Mouse (Mus musculus) lung, embryonic 16.5 days (tissue): ENCODE data around the gene Pip4k2a. TPM values are rescaled to one million over a fixed set of nuclear protein-coding genes. Genes with fewer than 3 reads are reported as not detected.

Source experiments
- ATAC-seq: fragments of 200-750 bp; cut with Nextera tagmentation; 2 replicates; pipeline ENCODE4 v1.8.0; 2017; ENCODE audit warnings: low read depth, mild to moderate bottlenecking, moderate library complexity
- H3K27ac ChIP-seq: fragments of 300-500 bp; sonication (generic); 2 replicates; pipeline ENCODE4 v1.5.1; 2014; ENCODE audit warnings: mild to moderate bottlenecking, control low read depth, low read length
- H3K27me3 ChIP-seq: fragments of 300-500 bp; sonication (generic); 2 replicates; pipeline ENCODE4 v1.6.1; 2014; ENCODE audit warnings: low read depth, low read length, mixed read lengths; ENCODE audit not compliant: control insufficient read depth, insufficient read depth
- H3K36me3 ChIP-seq: fragments of 300-500 bp; sonication (generic); 2 replicates; pipeline ENCODE4 v1.6.1; 2014; ENCODE audit warnings: low read length; ENCODE audit not compliant: control insufficient read depth, insufficient read depth
- H3K4me1 ChIP-seq: fragments of 300-500 bp; sonication (generic); replicated peaks from 2 replicates; pipeline ENCODE4 v1.6.1; 2014; ENCODE audit warnings: low read length, mixed read lengths; ENCODE audit not compliant: control insufficient read depth, insufficient read depth
- H3K4me2 ChIP-seq: fragments of 300-500 bp; sonication (generic); 2 replicates; pipeline ENCODE4 v1.6.1; 2014; ENCODE audit warnings: low read depth, low read length, control low read depth
- H3K4me3 ChIP-seq: fragments of 300-500 bp; sonication (generic); 2 replicates; pipeline ENCODE4 v1.5.1; 2014; ENCODE audit warnings: mild to moderate bottlenecking, low read length, control low read depth
- H3K9ac ChIP-seq: fragments of 300-500 bp; sonication (generic); 2 replicates; pipeline ENCODE4 v1.6.1; 2014; ENCODE audit warnings: low read length, control low read depth
- H3K9me3 ChIP-seq: fragments of 300-500 bp; sonication (generic); 2 replicates; pipeline ENCODE4 v1.6.1; 2016; ENCODE audit warnings: low read length; ENCODE audit not compliant: control insufficient read depth
- WGBS: fragments of 180-500 bp; shearing (Covaris S2); extraction: QIAGEN DNeasy Blood & Tissue Kit; methylation state at CpG from one replicate; pipeline ENCODE4 v1.1.7; 2014; 5-methylcytosine and 5-hydroxymethylcytosine counted together
- polyA plus RNA-seq: library from polyadenylated mRNA; unstranded; fragments of >200 nt; fragmentation: Nextera tagmentation; extraction: Ambion mirVana; gene quantifications from 2 replicates; pipeline ENCODE4 v1.2.1, GENCODE M21; 2015

Pip4k2a gene
- polyA plus RNA-seq, 1 experiment from 2014 or later, result 7.4 TPM

GRCm38 (mm10) chr2:18970461-18970860 lies 27.5 kb downstream of the Pip4k2a start:
- Histone ChIP-seq H3K27ac (no peak overlapping the region), H3K36me3 (no peaks in the 10 kb centered on the region), H3K4me2 (no peak overlapping the region), H3K4me3 (no peak overlapping the region), H3K4me1 (peaks cover 10% of the 10 kb centered on the region), H3K9ac (no peak overlapping the region), H3K9me3 (peaks cover 3% of the 10 kb centered on the region; the same call in 1 of the 2 replicates), H3K27me3 (no peaks in the 10 kb centered on the region)
- WGBS, result 61% methylated on average over 2 of the region's 2 CpGs
- no peak for ATAC-seq

- Histone ChIP-seq H3K4me3 (no peak overlapping the region), H3K4me2 (no peak overlapping the region), H3K9ac (no peak overlapping the region), H3K27ac (no peak overlapping the region), H3K36me3 (no peaks in the 10 kb centered on the region), H3K4me1 (peaks cover 10% of the 10 kb centered on the region), H3K9me3 (peaks cover 3% of the 10 kb centered on the region; the same call in 1 of the 2 replicates), H3K27me3 (no peaks in the 10 kb centered on the region)
- ATAC-seq, result peak; percentile 59
- WGBS, result 21% methylated on average over 5 of the region's 5 CpGs
These were observed 28.8 kb downstream of the Pip4k2a start for GRCm38 (mm10) chr2:18969066-18969681.

- Histone ChIP-seq H3K27me3 (no peaks in the 10 kb centered on the region), H3K9me3 (no peaks in the 10 kb centered on the region), H3K27ac (no peak overlapping the region), H3K36me3 (no peaks in the 10 kb centered on the region), H3K4me3 (no peak overlapping the region), H3K4me1 (peaks cover 10% of the 10 kb centered on the region), H3K4me2 (no peak overlapping the region), H3K9ac (no peak overlapping the region)
- 91% methylated on average over 5 of the region's 5 CpGs for WGBS
- ATAC-seq, result no peak
These were observed 30.4 kb downstream of the Pip4k2a start for GRCm38 (mm10) chr2:18967451-18968063.

GRCm38 (mm10) chr2:18966566-18966965 lies 31.4 kb downstream of the Pip4k2a start:
- peaks cover 10% of the 10 kb centered on the region for H3K4me1 ChIP-seq
- no peaks in the 10 kb centered on the region for H3K27me3 ChIP-seq
- H3K27ac ChIP-seq, result no peak overlapping the region
- H3K4me2 ChIP-seq, result no peak overlapping the region
- WGBS, result 91% methylated on average over 5 of the region's 5 CpGs
- no peak overlapping the region for H3K4me3 ChIP-seq
- no peaks in the 10 kb centered on the region for H3K9me3 ChIP-seq
- H3K9ac ChIP-seq, result no peak overlapping the region
- no peak for ATAC-seq
- H3K36me3 ChIP-seq, result no peaks in the 10 kb centered on the region

GRCm38 (mm10) chr2:18965950-18966349 lies 32.0 kb downstream of the Pip4k2a start:
- H3K4me2 ChIP-seq, result no peak overlapping the region
- no peaks in the 10 kb centered on the region for H3K9me3 ChIP-seq
- H3K27ac ChIP-seq, result no peak overlapping the region
- H3K36me3 ChIP-seq, result no peaks in the 10 kb centered on the region
- no peak overlapping the region for H3K9ac ChIP-seq
- ATAC-seq, result no peak
- peaks cover 10% of the 10 kb centered on the region for H3K4me1 ChIP-seq
- 87% methylated on average over 2 of the region's 2 CpGs for WGBS
- no peaks in the 10 kb centered on the region for H3K27me3 ChIP-seq
- no peak overlapping the region for H3K4me3 ChIP-seq

GRCm38 (mm10) chr2:18965108-18965507 lies 32.8 kb downstream of the Pip4k2a start:
- ATAC-seq, result no peak
- 76% methylated on average over 3 of the region's 3 CpGs for WGBS
- Histone ChIP-seq H3K36me3 (no peaks in the 10 kb centered on the region), H3K9me3 (no peaks in the 10 kb centered on the region), H3K4me2 (no peak overlapping the region), H3K27ac (no peak overlapping the region), H3K4me1 (peaks cover 10% of the 10 kb centered on the region), H3K27me3 (no peaks in the 10 kb centered on the region), H3K9ac (no peak overlapping the region), H3K4me3 (no peak overlapping the region)

- Histone ChIP-seq H3K27me3 (no peaks in the 10 kb centered on the region), H3K9me3 (no peaks in the 10 kb centered on the region), H3K4me3 (no peak overlapping the region), H3K9ac (no peak overlapping the region), H3K36me3 (no peaks in the 10 kb centered on the region), H3K27ac (no peak overlapping the region), H3K4me1 (no peaks in the 10 kb centered on the region), H3K4me2 (no peak overlapping the region)
- ATAC-seq, result no peak
- WGBS, result 75% methylated on average over 13 of the region's 13 CpGs
These were observed 34.5 kb downstream of the Pip4k2a start for GRCm38 (mm10) chr2:18963286-18964040.

GRCm38 (mm10) chr2:18962502-18962901 lies 35.4 kb downstream of the Pip4k2a start:
- Histone ChIP-seq H3K27me3 (no peaks in the 10 kb centered on the region), H3K4me1 (no peaks in the 10 kb centered on the region), H3K27ac (no peak overlapping the region), H3K4me2 (no peak overlapping the region), H3K36me3 (no peaks in the 10 kb centered on the region), H3K9me3 (no peaks in the 10 kb centered on the region), H3K4me3 (no peak overlapping the region), H3K9ac (no peak overlapping the region)
- WGBS, result 86% methylated on average over 3 of the region's 3 CpGs
- ATAC-seq, result no peak

- no peaks in the 10 kb centered on the region for H3K9me3 ChIP-seq
- H3K27me3 ChIP-seq, result no peaks in the 10 kb centered on the region
- H3K4me1 ChIP-seq, result no peaks in the 10 kb centered on the region
- no peak overlapping the region for H3K4me2 ChIP-seq
- no peak overlapping the region for H3K27ac ChIP-seq
- H3K4me3 ChIP-seq, result no peak overlapping the region
- no peak overlapping the region for H3K9ac ChIP-seq
- WGBS, result 52% methylated on average over 7 of the region's 7 CpGs
- no peak for ATAC-seq
- H3K36me3 ChIP-seq, result no peaks in the 10 kb centered on the region
These were observed 37.5 kb downstream of the Pip4k2a start for GRCm38 (mm10) chr2:18960376-18960973.
